Mouse (Mus musculus) C2C12 (cell line): ENCODE measurements around the gene Sertad4.

Source experiments
- CEBPB ChIP-seq: IDR thresholded peaks from one replicate; pipeline ENCODE4 v1.6.1; 2011; ENCODE audit warnings: low read depth, mild to moderate bottlenecking, control low read depth, moderate library complexity
- CTCF ChIP-seq: IDR thresholded peaks from one replicate; pipeline ENCODE4 v1.5.1; 2011; ENCODE audit not compliant: control insufficient read depth, insufficient read depth, insufficient read length
- MAX ChIP-seq: IDR thresholded peaks from one replicate; pipeline ENCODE4 v1.6.1; 2011; ENCODE audit warnings: mild to moderate bottlenecking, control low read depth
- MYOD1 ChIP-seq: IDR thresholded peaks from one replicate; pipeline ENCODE4 v1.6.1; 2011; ENCODE audit warnings: low read depth; ENCODE audit not compliant: control insufficient read depth, insufficient read length
- MYOG ChIP-seq: IDR thresholded peaks from one replicate; pipeline ENCODE4 v1.6.1; 2011; ENCODE audit not compliant: control insufficient read depth, insufficient read length; ENCODE audit errors: extremely low read depth
- USF1 ChIP-seq: IDR thresholded peaks from one replicate; pipeline ENCODE4 v1.6.1; 2011; ENCODE audit warnings: low read depth, mild to moderate bottlenecking, control low read depth, moderate library complexity

DNA sequence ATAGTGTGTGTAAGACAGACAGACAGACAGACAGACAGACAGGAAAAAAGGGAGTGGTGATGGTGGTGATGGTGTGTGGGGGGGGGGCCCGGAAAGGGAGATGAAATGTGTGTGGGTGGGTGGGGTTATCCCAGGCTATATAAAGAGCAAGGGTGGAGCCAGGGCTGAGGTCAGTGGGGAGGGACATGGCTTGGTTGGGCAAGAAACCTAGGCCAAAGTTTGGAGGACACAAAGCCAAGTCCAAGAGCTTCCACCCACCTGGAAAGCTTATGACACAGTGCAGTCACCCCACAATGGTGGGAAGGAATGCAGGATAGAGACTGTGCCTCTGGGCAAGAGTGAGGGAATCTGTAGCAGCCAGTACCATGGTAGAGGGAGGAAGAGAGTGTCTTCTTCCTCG is 23.2 kb downstream of the Sertad4 start:
- no peak for TF ChIP-seq CTCF
- TF ChIP-seq CEBPB = no peak
- no peak for TF ChIP-seq MYOG
- no peak for TF ChIP-seq USF1
- no peak for TF ChIP-seq MAX
- no peak for TF ChIP-seq MYOD1
